Mouse (Mus musculus): Measurements from ENCODE around the gene Disp3. TPM values are rescaled to one million over a fixed set of nuclear protein-coding genes. Genes with fewer than 3 reads are reported as not detected.

Gene Disp3
- polyA plus RNA-seq, 1 experiment from 2014 or later: 14.2 TPM

DNA sequence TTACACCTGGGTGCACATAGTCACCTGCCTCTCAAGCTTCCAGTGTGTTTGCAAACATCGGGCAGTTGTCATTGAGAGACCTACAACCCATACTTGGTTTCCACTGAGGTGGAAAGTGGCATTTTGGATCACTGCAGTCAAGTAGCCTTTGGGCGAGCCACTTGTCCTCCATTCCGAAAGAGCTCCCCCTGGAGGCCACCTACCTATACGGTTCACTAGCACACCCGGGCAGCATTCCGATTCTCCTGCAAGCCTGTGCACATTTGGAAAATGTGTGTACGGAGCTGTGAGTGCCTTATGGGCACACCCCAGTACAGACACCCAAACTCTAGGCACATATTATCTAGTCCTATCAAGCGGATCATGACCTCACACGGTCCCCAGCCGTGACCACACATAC, 38.4 kb downstream of the Disp3 start:
- Histone ChIP-seq H3K9ac (ENCODE audit: low read length) (no peak overlapping the region), H3K4me3 (ENCODE audit: low read depth, low read length) (no peak overlapping the region), H3K4me2 (ENCODE audit: low read depth) (no peak overlapping the region), H3K36me3 (ENCODE audit: control insufficient read depth, insufficient read depth, low read length) (peaks cover 3% of the 10 kb centered on the region), H3K27ac (ENCODE audit: low read depth, low read length) (no peak overlapping the region), H3K27me3 (ENCODE audit: control insufficient read depth, insufficient read depth, low read length) (no peaks in the 10 kb centered on the region), H3K4me1 (ENCODE audit: control insufficient read depth, insufficient read depth, low read length) (no peaks in the 10 kb centered on the region), H3K9me3 (ENCODE audit: control insufficient read depth, low read length) (no peaks in the 10 kb centered on the region)
- ATAC-seq (ENCODE audit: insufficient read depth, low FRiP score, low TSS enrichment) (no peak), DNase-seq (ENCODE audit: low spot score) (no peak)
- 46% methylated on average over 10 of the region's 10 CpGs for WGBS

DNA sequence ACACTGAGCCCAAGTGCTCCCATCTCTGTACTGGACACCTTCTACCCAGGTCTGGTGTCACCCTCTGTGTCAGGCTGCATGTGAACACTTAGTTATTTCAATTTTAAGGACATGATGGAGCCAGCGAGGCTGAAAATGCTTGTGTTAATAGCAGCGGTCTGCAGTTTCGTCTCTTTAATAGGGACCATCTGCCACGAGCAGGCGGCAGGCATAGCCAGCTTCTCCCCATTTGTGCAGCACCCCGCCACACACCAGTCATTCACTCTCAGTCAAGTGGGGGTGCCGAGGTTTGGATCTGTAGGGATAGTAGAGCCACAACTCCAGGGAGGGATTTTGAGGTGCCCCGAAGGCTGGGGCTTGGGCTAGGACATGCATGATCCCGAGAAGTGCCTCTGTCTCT, 47.4 kb downstream of the Disp3 start:
- ATAC-seq (ENCODE audit: insufficient read depth, low FRiP score, low TSS enrichment) (no peak), DNase-seq (ENCODE audit: low spot score) (no peak)
- no peaks in the 10 kb centered on the region; the same call in none of the 2 replicates for H3K36me3 ChIP-seq (ENCODE audit: control insufficient read depth, insufficient read depth, low read length)

DNA sequence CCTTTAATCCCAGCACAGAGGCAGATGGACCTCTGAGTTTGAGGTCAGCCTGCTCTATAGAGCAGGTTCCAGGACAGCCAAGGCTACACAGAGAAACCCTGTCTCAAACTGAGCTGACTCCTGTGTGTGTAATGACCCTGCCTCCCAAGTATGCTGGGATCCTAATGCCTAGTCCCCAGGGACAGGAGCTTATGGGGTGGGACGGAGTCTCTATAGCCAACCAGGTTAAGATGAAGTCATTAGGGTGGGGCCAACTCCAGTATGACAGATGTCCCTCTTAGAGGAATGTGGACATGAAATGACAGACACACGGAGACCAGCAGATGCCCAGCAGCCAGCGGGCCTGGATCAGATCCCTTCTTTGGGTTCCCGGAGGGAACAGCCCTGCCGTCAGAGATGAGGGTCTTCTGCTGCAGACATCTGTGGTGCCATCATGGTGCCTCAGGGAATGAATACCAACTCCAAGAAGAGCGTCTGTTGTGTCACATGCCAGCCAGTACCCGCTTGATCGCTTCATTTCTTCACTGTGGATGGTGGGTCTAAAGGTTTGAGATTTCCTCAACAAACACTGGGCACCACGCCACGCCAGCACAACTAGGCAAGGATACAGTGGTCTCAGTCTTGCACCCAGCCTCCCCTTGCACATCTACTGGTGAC, 48.2 kb downstream of the Disp3 start:
- no peak for ATAC-seq (ENCODE audit: insufficient read depth, low FRiP score, low TSS enrichment)
- Histone ChIP-seq H3K27me3 (ENCODE audit: control insufficient read depth, insufficient read depth, low read length) (no peaks in the 10 kb centered on the region), H3K9ac (ENCODE audit: low read length) (no peak overlapping the region), H3K36me3 (ENCODE audit: control insufficient read depth, insufficient read depth, low read length) (no peaks in the 10 kb centered on the region; the same call in none of the 2 replicates), H3K27ac (ENCODE audit: low read depth, low read length) (no peak overlapping the region), H3K9me3 (ENCODE audit: control insufficient read depth, low read length) (no peaks in the 10 kb centered on the region), H3K4me2 (ENCODE audit: low read depth) (no peak overlapping the region), H3K4me1 (ENCODE audit: control insufficient read depth, insufficient read depth, low read length) (no peaks in the 10 kb centered on the region; the same call in 1 of the 2 replicates), H3K4me3 (ENCODE audit: low read depth, low read length) (no peak overlapping the region)
- no peak for DNase-seq (ENCODE audit: low spot score)
- 83% methylated on average over 10 of the region's 10 CpGs for WGBS

More for the DNA sequence above, 47.4 kb downstream of the Disp3 start:
- Histone ChIP-seq H3K4me2 (ENCODE audit: low read depth) (no peak overlapping the region), H3K4me3 (ENCODE audit: low read depth, low read length) (no peak overlapping the region), H3K9ac (ENCODE audit: low read length) (no peak overlapping the region), H3K27me3 (ENCODE audit: control insufficient read depth, insufficient read depth, low read length) (no peaks in the 10 kb centered on the region), H3K9me3 (ENCODE audit: control insufficient read depth, low read length) (no peaks in the 10 kb centered on the region), H3K4me1 (ENCODE audit: control insufficient read depth, insufficient read depth, low read length) (no peaks in the 10 kb centered on the region; the same call in 1 of the 2 replicates), H3K27ac (ENCODE audit: low read depth, low read length) (no peak overlapping the region)
- WGBS: 77% methylated on average over 9 of the region's 9 CpGs

- no peaks in the 10 kb centered on the region; the same call in 1 of the 2 replicates for H3K4me1 ChIP-seq (ENCODE audit: control insufficient read depth, insufficient read depth, low read length)
- H3K27ac ChIP-seq (ENCODE audit: low read depth, low read length): no peak overlapping the region
- no peak overlapping the region for H3K4me3 ChIP-seq (ENCODE audit: low read depth, low read length)
- 71% methylated on average over 6 of the region's 6 CpGs for WGBS
- H3K36me3 ChIP-seq (ENCODE audit: control insufficient read depth, insufficient read depth, low read length): no peaks in the 10 kb centered on the region; the same call in none of the 2 replicates
- DNase-seq (ENCODE audit: low spot score): no peak
- no peaks in the 10 kb centered on the region for H3K9me3 ChIP-seq (ENCODE audit: control insufficient read depth, low read length)
- no peak overlapping the region for H3K9ac ChIP-seq (ENCODE audit: low read length)
- ATAC-seq (ENCODE audit: insufficient read depth, low FRiP score, low TSS enrichment): no peak
- no peaks in the 10 kb centered on the region for H3K27me3 ChIP-seq (ENCODE audit: control insufficient read depth, insufficient read depth, low read length)
- no peak overlapping the region for H3K4me2 ChIP-seq (ENCODE audit: low read depth)
These were observed 48.8 kb downstream of the Disp3 start for GRCm38 (mm10) chr4:148238919-148239318.

DNA sequence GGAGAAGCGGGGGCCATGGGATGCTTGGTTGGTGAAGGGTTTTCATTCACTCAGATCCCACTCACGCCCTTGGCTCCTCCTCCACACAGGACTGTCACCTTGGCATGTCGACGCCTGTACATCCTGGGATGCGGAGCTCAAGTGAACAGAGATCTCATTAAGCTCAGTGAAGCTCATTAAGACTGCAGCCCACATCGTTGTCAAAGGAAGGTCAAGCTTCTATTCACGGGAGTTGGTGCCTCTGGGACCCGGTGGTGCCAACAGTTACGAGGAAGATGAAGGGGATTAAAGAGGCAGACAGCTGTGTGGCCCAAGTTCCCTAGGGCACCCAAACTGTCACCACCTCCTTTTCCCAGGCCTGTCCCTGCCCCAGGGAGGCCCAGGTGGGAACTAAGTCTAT, 49.5 kb downstream of the Disp3 start:
- no peak overlapping the region for H3K4me3 ChIP-seq (ENCODE audit: low read depth, low read length)
- WGBS: 64% methylated on average over 9 of the region's 9 CpGs
- H3K9ac ChIP-seq (ENCODE audit: low read length): no peak overlapping the region
- no peak overlapping the region for H3K27ac ChIP-seq (ENCODE audit: low read depth, low read length)
- H3K4me1 ChIP-seq (ENCODE audit: control insufficient read depth, insufficient read depth, low read length): no peaks in the 10 kb centered on the region; the same call in 1 of the 2 replicates
- ATAC-seq (ENCODE audit: insufficient read depth, low FRiP score, low TSS enrichment): no peak
- no peaks in the 10 kb centered on the region; the same call in none of the 2 replicates for H3K36me3 ChIP-seq (ENCODE audit: control insufficient read depth, insufficient read depth, low read length)
- DNase-seq (ENCODE audit: low spot score): no peak
- no peak overlapping the region for H3K4me2 ChIP-seq (ENCODE audit: low read depth)
- H3K27me3 ChIP-seq (ENCODE audit: control insufficient read depth, insufficient read depth, low read length): no peaks in the 10 kb centered on the region
- H3K9me3 ChIP-seq (ENCODE audit: control insufficient read depth, low read length): no peaks in the 10 kb centered on the region

GRCm38 (mm10) chr4:148236664-148237063, 51.1 kb downstream of the Disp3 start:
- DNase-seq (ENCODE audit: low spot score) (no peak), ATAC-seq (ENCODE audit: insufficient read depth, low FRiP score, low TSS enrichment) (no peak)
- no peaks in the 10 kb centered on the region for H3K27me3 ChIP-seq (ENCODE audit: control insufficient read depth, insufficient read depth, low read length)
- H3K36me3 ChIP-seq (ENCODE audit: control insufficient read depth, insufficient read depth, low read length): no peaks in the 10 kb centered on the region; the same call in 1 of the 2 replicates
- no peak overlapping the region for H3K4me3 ChIP-seq (ENCODE audit: low read depth, low read length)
- no peak overlapping the region for H3K4me2 ChIP-seq (ENCODE audit: low read depth)
- H3K27ac ChIP-seq (ENCODE audit: low read depth, low read length): no peak overlapping the region
- H3K9me3 ChIP-seq (ENCODE audit: control insufficient read depth, low read length): no peaks in the 10 kb centered on the region
- no peak overlapping the region for H3K9ac ChIP-seq (ENCODE audit: low read length)
- 60% methylated on average over 8 of the region's 8 CpGs for WGBS
- no peaks in the 10 kb centered on the region; the same call in 1 of the 2 replicates for H3K4me1 ChIP-seq (ENCODE audit: control insufficient read depth, insufficient read depth, low read length)

- H3K36me3 ChIP-seq (ENCODE audit: control insufficient read depth, insufficient read depth, low read length): no peaks in the 10 kb centered on the region
- no peak overlapping the region for H3K4me2 ChIP-seq (ENCODE audit: low read depth)
- H3K4me3 ChIP-seq (ENCODE audit: low read depth, low read length): no peak overlapping the region
- H3K9me3 ChIP-seq (ENCODE audit: control insufficient read depth, low read length): no peaks in the 10 kb centered on the region
- H3K4me1 ChIP-seq (ENCODE audit: control insufficient read depth, insufficient read depth, low read length): no peaks in the 10 kb centered on the region
- WGBS: 88% methylated on average over 9 of the region's 9 CpGs
- H3K27ac ChIP-seq (ENCODE audit: low read depth, low read length): no peak overlapping the region
- H3K27me3 ChIP-seq (ENCODE audit: control insufficient read depth, insufficient read depth, low read length): 0 out of 2 replicates have a peak, but pooled peaks cover 3% of the 10 kb centered on the region
- no peak for DNase-seq (ENCODE audit: low spot score)
- ATAC-seq (ENCODE audit: insufficient read depth, low FRiP score, low TSS enrichment): no peak
- H3K9ac ChIP-seq (ENCODE audit: low read length): no peak overlapping the region
These were observed 54.7 kb downstream of the Disp3 start for GRCm38 (mm10) chr4:148233061-148233460.

DNA sequence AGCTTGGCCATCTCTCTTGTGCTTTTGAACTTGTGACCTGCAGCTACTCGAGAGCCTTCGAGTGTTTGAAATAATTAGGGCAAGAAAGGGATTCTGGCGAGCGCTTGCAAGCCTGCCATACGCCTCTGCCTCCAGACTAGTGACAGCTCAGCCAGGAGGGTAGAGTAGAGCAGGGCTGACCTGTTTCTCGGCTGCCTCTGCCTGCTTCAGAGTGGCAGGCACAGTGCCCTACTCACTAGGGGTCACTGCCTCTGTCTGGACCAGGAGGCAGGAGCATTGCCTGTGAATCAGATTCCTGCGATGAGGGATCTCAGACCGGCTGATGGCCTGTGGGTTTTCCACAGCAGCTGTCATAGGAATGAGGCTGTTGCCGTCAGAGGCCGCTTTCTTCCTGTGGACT, 55.1 kb downstream of the Disp3 start:
- H3K4me1 ChIP-seq (ENCODE audit: control insufficient read depth, insufficient read depth, low read length): no peaks in the 10 kb centered on the region
- no peak overlapping the region for H3K4me3 ChIP-seq (ENCODE audit: low read depth, low read length)
- no peak overlapping the region for H3K27ac ChIP-seq (ENCODE audit: low read depth, low read length)
- H3K9me3 ChIP-seq (ENCODE audit: control insufficient read depth, low read length): no peaks in the 10 kb centered on the region
- H3K9ac ChIP-seq (ENCODE audit: low read length): no peak overlapping the region
- ATAC-seq (ENCODE audit: insufficient read depth, low FRiP score, low TSS enrichment) (no peak), DNase-seq (ENCODE audit: low spot score) (no peak)
- H3K4me2 ChIP-seq (ENCODE audit: low read depth): no peak overlapping the region
- H3K36me3 ChIP-seq (ENCODE audit: control insufficient read depth, insufficient read depth, low read length): no peaks in the 10 kb centered on the region
- 62% methylated on average over 10 of the region's 10 CpGs for WGBS
- 0 out of 2 replicates have a peak, but pooled peaks cover 3% of the 10 kb centered on the region for H3K27me3 ChIP-seq (ENCODE audit: control insufficient read depth, insufficient read depth, low read length)

- H3K9ac ChIP-seq (ENCODE audit: low read length): no peak overlapping the region
- 70% methylated on average over 4 of the region's 4 CpGs for WGBS
These were observed 55.6 kb downstream of the Disp3 start for GRCm38 (mm10) chr4:148232124-148232523.

More at GRCm38 (mm10) chr4:148232124-148232523, 55.6 kb downstream of the Disp3 start:
- Histone ChIP-seq H3K4me3 (ENCODE audit: low read depth, low read length) (no peak overlapping the region), H3K27me3 (ENCODE audit: control insufficient read depth, insufficient read depth, low read length) (0 out of 2 replicates have a peak, but pooled peaks cover 3% of the 10 kb centered on the region), H3K36me3 (ENCODE audit: control insufficient read depth, insufficient read depth, low read length) (no peaks in the 10 kb centered on the region), H3K4me1 (ENCODE audit: control insufficient read depth, insufficient read depth, low read length) (no peaks in the 10 kb centered on the region), H3K27ac (ENCODE audit: low read depth, low read length) (no peak overlapping the region), H3K4me2 (ENCODE audit: low read depth) (no peak overlapping the region), H3K9me3 (ENCODE audit: control insufficient read depth, low read length) (no peaks in the 10 kb centered on the region)
- DNase-seq (ENCODE audit: low spot score) (no peak), ATAC-seq (ENCODE audit: insufficient read depth, low FRiP score, low TSS enrichment) (no peak)
